Comparison of ENCODE assay signal across 16 mouse cellular contexts in the genomic region with DNA sequence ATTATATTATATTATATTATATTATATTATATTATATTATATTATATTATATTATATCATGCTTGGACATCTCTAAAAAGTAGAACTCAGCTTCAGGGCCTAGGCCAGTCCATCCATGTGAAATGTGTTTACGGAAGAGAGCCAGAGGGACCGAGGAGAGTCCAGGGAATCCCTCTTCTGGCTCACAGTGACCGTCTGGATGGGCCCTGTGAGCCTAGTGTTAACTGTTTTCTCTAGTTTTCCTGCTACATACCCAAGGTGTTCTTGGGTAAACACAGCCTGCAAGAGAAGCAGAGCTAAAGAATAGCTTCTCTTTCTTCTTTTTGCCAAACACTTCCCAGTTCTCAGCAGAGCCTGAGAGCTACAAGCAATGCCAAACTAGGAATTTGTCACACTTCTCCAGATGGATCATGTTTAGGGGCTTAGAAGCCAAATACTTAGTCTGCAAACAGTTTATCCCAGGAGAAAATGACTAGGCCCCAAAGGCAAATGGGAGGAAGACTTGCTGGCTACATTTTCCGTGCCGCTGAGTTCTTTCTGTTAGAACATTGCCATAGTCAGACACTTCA.
A peak's percentile ranks its signal among the peaks of the same experiment; 100 is the strongest.
DNase-seq lines count a peak whose midpoint lies in the region; ATAC-seq and TF ChIP-seq lines count a peak whose summit lies in the region.
"Had no signal": no experiment of that assay in that cellular context is flagged by ENCODE, and none has a peak within 500 bp of the region (broad histone marks: within the 10 kb centered on the region; RNA-seq: fewer than 3 reads in every experiment).

No protein-coding gene starts in this region.

- H3K4me3 ChIP-seq in intestine, embryonic 14.5 days (ENCODE audit: low read depth, low read length) = no peak overlapping the region
- H3K4me3 ChIP-seq in intestine, postnatal 0 days (ENCODE audit: low read depth, low read length) = no peak overlapping the region
- no peak overlapping the region for H3K4me3 ChIP-seq in intestine, embryonic 15.5 days (replicated peaks)
- H3K4me3 ChIP-seq in stomach, embryonic 15.5 days (replicated peaks) = no peak overlapping the region
- H3K4me3 ChIP-seq: erythroblast, embryonic 14.5 days; limb, embryonic 12.5 days; liver, embryonic 15.5 days; midbrain, embryonic 10.5 days; neural tube, embryonic 15.5 days had no signal

- H3K4me1 ChIP-seq in intestine, embryonic 14.5 days (replicated peaks; ENCODE audit: control insufficient read depth, insufficient read depth, low read length) = peaks cover 7% of the 10 kb centered on the region; the same call in 1 of the 2 replicates
- H3K4me1 ChIP-seq in intestine, postnatal 0 days (replicated peaks; ENCODE audit: control insufficient read depth, insufficient read depth, low read length) = no peaks in the 10 kb centered on the region
- H3K4me1 ChIP-seq in intestine, embryonic 15.5 days (replicated peaks) = no peaks in the 10 kb centered on the region
- H3K4me1 ChIP-seq in stomach, embryonic 15.5 days = peaks cover 6% of the 10 kb centered on the region; the same call in 1 of the 2 replicates
- H3K4me1 ChIP-seq: liver, embryonic 15.5 days had no signal

- H3K27ac ChIP-seq in intestine, embryonic 14.5 days (ENCODE audit: low read depth) = peak overlapping the region; percentile 14; the same call in 1 of the 2 replicates
- H3K27ac ChIP-seq in intestine, postnatal 0 days (ENCODE audit: low read depth, low read length) = no peak overlapping the region
- 0 out of 2 replicates have a peak overlapping the region, but pooled peaks have one; percentile 48 for H3K27ac ChIP-seq in intestine, embryonic 15.5 days
- H3K27ac ChIP-seq in stomach, embryonic 15.5 days = peak overlapping the region; percentile 63; the same call in 1 of the 2 replicates
- H3K27ac ChIP-seq: limb, embryonic 12.5 days; liver, embryonic 15.5 days; midbrain, embryonic 10.5 days; neural tube, embryonic 15.5 days had no signal

- no peaks in the 10 kb centered on the region for H3K36me3 ChIP-seq in intestine, embryonic 14.5 days (ENCODE audit: control insufficient read depth, insufficient read depth, low read length)
- H3K36me3 ChIP-seq in intestine, postnatal 0 days (ENCODE audit: control insufficient read depth, insufficient read depth) = no peaks in the 10 kb centered on the region
- H3K36me3 ChIP-seq in intestine, embryonic 15.5 days = no peaks in the 10 kb centered on the region
- H3K36me3 ChIP-seq in stomach, embryonic 15.5 days = no peaks in the 10 kb centered on the region
- H3K36me3 ChIP-seq: limb, embryonic 12.5 days; liver, embryonic 15.5 days; midbrain, embryonic 10.5 days; neural tube, embryonic 15.5 days had no signal

- no peak overlapping the region for H3K9ac ChIP-seq in intestine, embryonic 14.5 days (ENCODE audit: low read length)
- H3K9ac ChIP-seq in intestine, postnatal 0 days (ENCODE audit: low read depth, low read length) = no peak overlapping the region
- H3K9ac ChIP-seq in intestine, embryonic 15.5 days = no peak overlapping the region
- no peak overlapping the region for H3K9ac ChIP-seq in stomach, embryonic 15.5 days
- H3K9ac ChIP-seq: limb, embryonic 12.5 days; liver, embryonic 15.5 days; neural tube, embryonic 15.5 days had no signal

- H3K9me3 ChIP-seq in intestine, embryonic 14.5 days (ENCODE audit: control insufficient read depth, low read length) = no peaks in the 10 kb centered on the region
- H3K9me3 ChIP-seq in intestine, postnatal 0 days (ENCODE audit: control insufficient read depth) = no peaks in the 10 kb centered on the region
- no peaks in the 10 kb centered on the region for H3K9me3 ChIP-seq in intestine, embryonic 15.5 days
- no peaks in the 10 kb centered on the region for H3K9me3 ChIP-seq in stomach, embryonic 15.5 days
- H3K9me3 ChIP-seq: limb, embryonic 12.5 days; liver, embryonic 15.5 days; midbrain, embryonic 10.5 days; neural tube, embryonic 15.5 days had no signal

- H3K27me3 ChIP-seq in intestine, embryonic 14.5 days (replicated peaks; ENCODE audit: control insufficient read depth, insufficient read depth, low read length) = no peaks in the 10 kb centered on the region
- H3K27me3 ChIP-seq in intestine, postnatal 0 days (replicated peaks; ENCODE audit: control insufficient read depth, insufficient read depth, low read length) = no peaks in the 10 kb centered on the region
- H3K27me3 ChIP-seq in intestine, embryonic 15.5 days (replicated peaks) = no peaks in the 10 kb centered on the region
- no peaks in the 10 kb centered on the region for H3K27me3 ChIP-seq in stomach, embryonic 15.5 days (replicated peaks)
- H3K27me3 ChIP-seq: limb, embryonic 12.5 days; liver, embryonic 15.5 days; neural tube, embryonic 15.5 days had no signal

- no peak for TF ChIP-seq CTCF in intestine, postnatal 0 days (IDR thresholded peaks at IDR 0.05; ENCODE audit: low read depth)

- H3K4me2 ChIP-seq in intestine, embryonic 14.5 days (ENCODE audit: low read length) = no peak overlapping the region
- H3K4me2 ChIP-seq in intestine, postnatal 0 days (replicated peaks; ENCODE audit: low read depth) = no peak overlapping the region
- no peak overlapping the region for H3K4me2 ChIP-seq in intestine, embryonic 15.5 days (replicated peaks)
- no peak overlapping the region for H3K4me2 ChIP-seq in stomach, embryonic 15.5 days
- H3K4me2 ChIP-seq: limb, embryonic 12.5 days; liver, embryonic 15.5 days; neural tube, embryonic 15.5 days had no signal

- peak; percentile 26 for DNase-seq in gastrocnemius, adult 18-20 months (ENCODE audit: low spot score)
- no peak for DNase-seq in gastrocnemius, postnatal 4 days (ENCODE audit: low spot score in 2 of 2)
- DNase-seq in intestine, embryonic 14.5 days (ENCODE audit: low spot score) = no peak
- no peak for DNase-seq in cerebellum, adult 9-10 months
- DNase-seq: adrenal gland, postnatal 10 days; kidney, adult 18-20 months; kidney, postnatal 25 days; layer of hippocampus, postnatal 36 days had no signal

- no peak for ATAC-seq in intestine, embryonic 14.5 days (replicated peaks; ENCODE audit: low FRiP score, low TSS enrichment, low read depth)
- ATAC-seq in intestine, postnatal 0 days = no peak
- no peak for ATAC-seq in intestine, embryonic 15.5 days
- no peak; the same call in 1 of the 2 replicates for ATAC-seq in stomach, embryonic 15.5 days (ENCODE audit: insufficient read depth, low FRiP score, low read depth)

- 49% methylated on average over 5 of the region's 5 CpGs for WGBS in intestine, embryonic 14.5 days
- WGBS in intestine, postnatal 0 days = 63% methylated on average over 5 of the region's 5 CpGs
- WGBS in intestine, embryonic 15.5 days = 47% methylated on average over 5 of the region's 5 CpGs
- WGBS in stomach, embryonic 15.5 days = 43% methylated on average over 5 of the region's 5 CpGs
